Mouse (Mus musculus) ES-Bruce4 (cell line): ENCODE data around the gene Cdpf1.

ENCODE experiments used
- CTCF ChIP-seq: IDR thresholded peaks from one replicate; pipeline ENCODE4 v1.8.1; 2011; ENCODE audit warnings: low read depth, low read length
- POLR2A ChIP-seq: IDR thresholded peaks from one replicate; pipeline ENCODE4 v1.8.1; 2011; ENCODE audit warnings: low read length; ENCODE audit not compliant: insufficient read depth

GRCm38 (mm10) chr15:85810806-85811521, 533 bp downstream of the Cdpf1 start:
- TF ChIP-seq CTCF, result no peak
- no peak for TF ChIP-seq POLR2A
